Mouse (Mus musculus): Measurements from ENCODE around the gene Fryl. TPM values are rescaled to one million over a fixed set of nuclear protein-coding genes. Genes with fewer than 3 reads are reported as not detected.

The Fryl gene
- polyA plus RNA-seq, 1 experiment from 2014 or later = 47.4 TPM

GRCm38 (mm10) chr5:73102342-73102989 is 154.0 kb downstream of the Fryl start:
- H3K36me3 ChIP-seq = peaks cover 60% of the 10 kb centered on the region
- no peak for ATAC-seq (ENCODE audit: low FRiP score)
- WGBS = 82% methylated on average over 10 of the region's 10 CpGs
- no peak overlapping the region for H3K4me2 ChIP-seq (replicated peaks)
- no peaks in the 10 kb centered on the region for H3K27me3 ChIP-seq
- H3K27ac ChIP-seq = no peak overlapping the region
- H3K9ac ChIP-seq = no peak overlapping the region
- no peak overlapping the region for H3K4me3 ChIP-seq
- H3K9me3 ChIP-seq (replicated peaks) = no peaks in the 10 kb centered on the region
- no peaks in the 10 kb centered on the region for H3K4me1 ChIP-seq

DNA sequence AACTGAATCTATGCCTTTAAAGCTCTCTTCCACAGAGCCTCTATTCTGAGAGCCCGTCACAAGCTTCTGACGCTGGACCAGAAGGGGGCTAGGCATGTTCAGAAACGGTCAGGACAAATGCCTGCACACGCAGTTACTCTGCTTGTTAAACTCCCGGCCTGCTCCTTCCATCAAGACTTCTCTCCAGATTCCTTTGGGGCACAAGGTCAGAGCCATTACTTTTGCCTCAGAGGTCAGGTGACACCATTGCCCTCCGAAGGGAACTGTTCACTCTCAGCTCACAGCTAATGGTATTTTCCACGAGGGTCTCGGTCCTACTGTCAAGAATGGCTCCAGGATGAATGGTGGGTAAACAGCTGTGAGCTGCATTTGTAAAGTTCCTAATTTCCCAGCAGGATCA is 164.2 kb downstream of the Fryl start:
- no peaks in the 10 kb centered on the region for H3K9me3 ChIP-seq (replicated peaks)
- WGBS = 70% methylated on average over 8 of the region's 8 CpGs
- peaks cover 73% of the 10 kb centered on the region for H3K36me3 ChIP-seq
- no peaks in the 10 kb centered on the region for H3K27me3 ChIP-seq
- H3K9ac ChIP-seq = no peak overlapping the region; the same call in 1 of the 2 replicates
- H3K4me1 ChIP-seq = no peaks in the 10 kb centered on the region
- no peak overlapping the region for H3K4me3 ChIP-seq
- H3K4me2 ChIP-seq (replicated peaks) = no peak overlapping the region
- no peak overlapping the region for H3K27ac ChIP-seq
- ATAC-seq (ENCODE audit: low FRiP score) = no peak

DNA sequence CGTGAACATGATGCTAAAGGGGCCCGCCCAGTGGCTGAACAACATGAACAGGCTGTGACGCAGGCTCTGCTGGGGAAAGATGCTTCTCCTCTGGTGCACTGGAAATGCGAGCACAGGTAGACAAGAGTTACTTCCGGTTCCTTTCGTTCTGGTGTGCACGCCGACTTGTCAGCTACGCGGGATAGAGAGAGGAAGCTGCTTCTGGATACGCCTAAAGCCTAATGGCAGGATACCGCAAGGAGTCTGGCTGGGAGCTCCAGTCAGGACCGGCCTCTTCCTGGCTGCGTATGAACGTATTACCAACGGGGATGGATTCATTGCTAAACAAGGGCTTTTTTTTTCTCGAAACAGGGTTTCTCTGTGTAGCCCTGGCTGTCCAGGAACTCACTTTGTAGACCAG is 167.3 kb downstream of the Fryl start:
- Histone ChIP-seq H3K4me1 (no peaks in the 10 kb centered on the region), H3K4me3 (no peak overlapping the region), H3K27ac (no peak overlapping the region), H3K4me2 (replicated peaks) (no peak overlapping the region), H3K9me3 (replicated peaks) (no peaks in the 10 kb centered on the region), H3K36me3 (peaks cover 62% of the 10 kb centered on the region), H3K27me3 (no peaks in the 10 kb centered on the region), H3K9ac (no peak overlapping the region)
- 95% methylated on average over 17 of the region's 17 CpGs for WGBS
- no peak for ATAC-seq (ENCODE audit: low FRiP score)

DNA sequence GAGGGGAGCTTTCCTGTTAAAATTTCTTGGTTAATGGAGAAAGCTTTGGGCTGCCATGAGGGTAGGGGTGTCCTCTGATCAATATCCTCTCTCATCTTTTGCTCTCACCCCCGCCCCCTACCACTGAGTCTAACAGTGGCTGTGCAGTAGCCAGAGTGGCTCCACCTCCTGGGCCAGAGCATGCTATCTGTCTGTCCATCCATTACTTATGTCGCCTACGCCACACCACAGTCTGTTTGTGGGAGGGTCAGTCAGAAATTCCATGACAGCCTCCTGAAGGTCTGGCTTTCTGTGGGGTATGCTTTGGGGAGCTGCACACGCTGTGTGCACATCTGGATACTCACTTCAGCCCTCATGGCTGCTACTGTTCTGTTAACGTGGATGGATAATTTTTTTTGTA is 174.9 kb downstream of the Fryl start:
- Histone ChIP-seq H3K4me1 (no peaks in the 10 kb centered on the region), H3K4me3 (no peak overlapping the region), H3K27ac (no peak overlapping the region), H3K27me3 (no peaks in the 10 kb centered on the region), H3K4me2 (replicated peaks) (no peak overlapping the region), H3K9ac (no peak overlapping the region), H3K9me3 (replicated peaks) (no peaks in the 10 kb centered on the region), H3K36me3 (peaks cover 52% of the 10 kb centered on the region)
- ATAC-seq (ENCODE audit: low FRiP score) = no peak
- WGBS = 95% methylated on average over 5 of the region's 5 CpGs

DNA sequence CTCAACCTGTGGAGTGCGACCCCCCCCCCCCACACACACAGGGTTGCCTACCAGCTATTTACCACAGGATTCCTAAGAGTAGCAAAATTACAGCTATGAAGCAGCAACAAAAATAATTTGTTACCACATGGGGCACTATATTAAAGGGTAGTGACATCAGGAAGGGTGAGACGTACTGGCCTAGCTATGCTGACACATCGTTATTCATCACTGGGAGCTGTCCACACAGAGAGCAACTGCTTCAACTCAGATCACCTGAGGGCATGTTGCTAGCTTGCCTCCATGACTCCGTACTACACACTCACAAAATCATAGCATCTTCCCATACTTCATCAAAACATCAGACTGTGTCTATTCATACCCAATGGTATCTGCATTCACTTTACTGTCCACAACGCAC is 176.6 kb downstream of the Fryl start:
- H3K27ac ChIP-seq = no peak overlapping the region
- no peak for ATAC-seq (ENCODE audit: low FRiP score)
- H3K9ac ChIP-seq = no peak overlapping the region
- H3K36me3 ChIP-seq = peaks cover 63% of the 10 kb centered on the region
- WGBS = 88% methylated on average over 5 of the region's 5 CpGs
- H3K4me1 ChIP-seq = no peaks in the 10 kb centered on the region
- no peaks in the 10 kb centered on the region for H3K27me3 ChIP-seq
- no peak overlapping the region for H3K4me3 ChIP-seq
- H3K4me2 ChIP-seq (replicated peaks) = no peak overlapping the region
- H3K9me3 ChIP-seq (replicated peaks) = no peaks in the 10 kb centered on the region

GRCm38 (mm10) chr5:73071319-73071718 is 185.1 kb downstream of the Fryl start:
- 0 out of 2 replicates have a peak overlapping the region, but pooled peaks have one; percentile 13 for H3K4me2 ChIP-seq (replicated peaks)

DNA sequence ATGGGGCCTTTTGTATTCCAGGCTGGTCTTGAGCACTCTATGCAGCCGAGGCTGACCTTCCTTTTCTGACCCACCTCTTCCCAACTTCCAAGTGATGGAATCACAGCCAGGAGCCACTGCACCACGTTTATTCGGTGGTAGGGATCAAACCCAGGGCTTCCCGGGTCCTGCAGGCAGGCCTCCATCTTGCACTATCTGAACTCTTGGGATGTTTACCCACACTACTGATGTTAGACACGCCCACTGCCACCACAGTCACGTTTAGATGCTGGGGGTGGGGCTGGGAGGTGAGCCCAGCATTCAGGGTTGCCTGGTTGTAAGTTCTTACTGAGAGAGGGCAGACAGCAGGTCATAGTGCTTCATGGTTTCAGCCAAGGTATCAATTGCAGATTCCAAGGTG is 189.5 kb downstream of the Fryl start:
- H3K4me3 ChIP-seq = no peak overlapping the region
- WGBS = 53% methylated on average over 6 of the region's 6 CpGs
- H3K27ac ChIP-seq = no peak overlapping the region
- no peak overlapping the region for H3K4me2 ChIP-seq (replicated peaks)
- peaks cover 4% of the 10 kb centered on the region; the same call in 1 of the 2 replicates for H3K4me1 ChIP-seq
- ATAC-seq (ENCODE audit: low FRiP score) = no peak
- H3K9ac ChIP-seq = no peak overlapping the region
- H3K36me3 ChIP-seq = peaks cover 61% of the 10 kb centered on the region
- no peaks in the 10 kb centered on the region for H3K9me3 ChIP-seq (replicated peaks)
- H3K27me3 ChIP-seq = no peaks in the 10 kb centered on the region

More at GRCm38 (mm10) chr5:73071319-73071718, 185.1 kb downstream of the Fryl start:
- Histone ChIP-seq H3K4me3 (no peak overlapping the region), H3K9ac (no peak overlapping the region), H3K9me3 (replicated peaks) (no peaks in the 10 kb centered on the region), H3K27me3 (no peaks in the 10 kb centered on the region), H3K36me3 (peaks cover 71% of the 10 kb centered on the region), H3K4me1 (no peaks in the 10 kb centered on the region), H3K27ac (no peak overlapping the region)
- 43% methylated on average over 15 of the region's 15 CpGs for WGBS
- 0 out of 2 replicates have a peak, but pooled peaks have one; percentile 40 for ATAC-seq (ENCODE audit: low FRiP score)

DNA sequence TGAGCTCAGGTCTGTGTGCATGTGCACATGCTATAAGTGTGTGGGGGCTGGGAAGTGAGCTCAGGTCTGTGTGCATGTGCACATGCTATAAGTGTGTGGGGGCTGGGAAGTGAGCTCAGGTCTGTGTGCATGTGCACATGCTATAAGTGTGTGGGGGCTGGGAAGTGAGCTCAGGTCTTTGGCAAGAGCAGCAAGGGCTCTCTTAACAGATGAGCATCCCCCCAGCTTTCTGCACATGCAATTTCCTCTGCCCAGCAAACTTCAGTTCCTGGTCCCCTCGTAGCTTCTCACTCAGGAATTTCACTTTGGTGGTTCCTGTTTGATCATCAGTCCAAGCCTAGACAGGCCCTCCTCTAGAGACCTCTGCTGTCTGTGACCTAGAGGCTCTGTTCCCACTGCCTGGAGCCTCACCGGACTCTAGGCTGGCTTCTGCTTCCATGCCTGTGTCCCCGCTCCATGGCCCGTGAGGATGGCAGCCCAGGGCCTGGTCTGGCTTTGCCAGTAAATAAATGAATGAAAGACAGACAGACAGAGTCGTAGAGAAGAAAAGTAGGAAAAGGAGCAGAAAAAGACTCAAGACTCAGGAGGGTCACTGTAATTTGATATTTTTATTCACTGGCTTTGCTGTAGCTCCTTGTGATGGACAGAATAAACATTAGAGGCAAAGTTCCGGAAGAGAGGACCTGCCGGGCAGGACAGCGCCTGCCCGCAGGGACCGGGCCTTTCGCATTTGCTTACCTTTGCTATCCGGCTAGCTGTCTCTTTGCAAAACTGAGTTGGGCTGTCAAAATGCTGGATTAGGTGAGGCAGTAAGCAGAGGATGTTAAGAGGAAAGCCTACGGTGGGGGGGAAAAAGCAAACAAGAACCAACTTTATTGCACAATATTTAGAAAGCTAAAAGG is 192.4 kb downstream of the Fryl start:
- no peaks in the 10 kb centered on the region for H3K9me3 ChIP-seq (replicated peaks)
- no peak overlapping the region for H3K4me2 ChIP-seq (replicated peaks)
- ATAC-seq (ENCODE audit: low FRiP score) = no peak
- 65% methylated on average over 13 of the region's 13 CpGs for WGBS
- H3K27me3 ChIP-seq = no peaks in the 10 kb centered on the region
- H3K36me3 ChIP-seq = peaks cover 59% of the 10 kb centered on the region
- no peak overlapping the region for H3K27ac ChIP-seq
- no peak overlapping the region for H3K4me3 ChIP-seq
- H3K4me1 ChIP-seq = peaks cover 6% of the 10 kb centered on the region; the same call in 1 of the 2 replicates
- no peak overlapping the region for H3K9ac ChIP-seq

DNA sequence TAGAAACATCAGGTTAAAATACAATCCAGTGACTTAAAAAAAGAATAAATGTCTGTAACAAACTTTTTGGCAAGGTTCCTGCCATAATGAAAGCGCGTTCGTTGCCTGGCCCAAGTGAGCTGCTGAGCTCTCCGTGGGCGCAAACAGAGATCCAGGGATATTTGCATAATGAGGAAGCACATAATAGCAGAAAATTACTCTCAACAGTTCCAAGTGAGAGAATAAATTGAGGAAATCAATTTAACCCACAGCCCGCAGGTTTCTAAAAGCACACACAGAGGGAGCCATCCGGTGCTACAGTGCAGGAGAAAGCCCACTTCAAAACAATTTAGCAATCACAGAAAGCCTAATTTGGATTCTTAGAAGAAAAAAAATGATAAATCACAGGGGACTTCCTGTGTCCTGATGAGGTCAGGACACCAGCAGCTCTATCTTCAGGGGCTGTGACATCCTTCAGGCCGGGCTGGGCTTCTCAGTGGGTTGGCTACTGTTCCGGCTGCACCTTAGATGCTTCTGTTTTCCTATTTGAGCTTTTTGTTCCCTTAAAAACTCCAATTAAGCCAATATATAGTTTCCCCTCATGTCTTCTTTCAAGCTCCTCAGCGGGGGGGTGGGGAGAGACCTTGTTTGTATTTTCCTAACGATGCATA is 194.8 kb downstream of the Fryl start:
- 0 out of 2 replicates have a peak overlapping the region, but pooled peaks have one; percentile 23 for H3K27ac ChIP-seq
- 61% methylated on average over 11 of the region's 11 CpGs for WGBS
- H3K9me3 ChIP-seq (replicated peaks) = no peaks in the 10 kb centered on the region
- no peak overlapping the region for H3K4me3 ChIP-seq
- H3K27me3 ChIP-seq = no peaks in the 10 kb centered on the region
- peaks cover 48% of the 10 kb centered on the region for H3K36me3 ChIP-seq
- peak; percentile 35; the same call in 1 of the 2 replicates for ATAC-seq (ENCODE audit: low FRiP score)
- H3K4me2 ChIP-seq (replicated peaks) = no peak overlapping the region
- H3K9ac ChIP-seq = no peak overlapping the region; the same call in 1 of the 2 replicates
- peaks cover 6% of the 10 kb centered on the region; the same call in 1 of the 2 replicates for H3K4me1 ChIP-seq

DNA sequence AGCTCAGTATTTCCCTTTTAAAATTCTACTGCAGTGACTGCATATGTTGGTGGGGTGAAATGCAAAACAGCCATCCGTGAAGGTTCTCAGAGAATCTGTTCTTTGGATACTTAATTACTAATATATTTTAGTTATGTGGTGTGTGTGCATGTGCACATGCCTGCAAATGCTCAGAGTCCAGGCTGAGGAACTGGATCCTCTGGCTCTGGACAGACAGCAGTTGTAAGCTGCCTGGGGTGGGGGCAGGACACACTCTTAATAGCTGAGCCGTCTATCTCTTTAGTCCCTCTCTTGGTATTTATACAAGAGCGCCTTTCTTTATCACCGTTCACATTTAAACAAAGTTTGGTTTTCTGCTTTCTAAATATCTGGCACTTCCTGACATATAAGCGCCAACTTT is 199.5 kb downstream of the Fryl start:
- no peak for ATAC-seq (ENCODE audit: low FRiP score)
- no peak overlapping the region for H3K4me3 ChIP-seq
- H3K4me1 ChIP-seq = 0 out of 2 replicates have a peak, but pooled peaks cover 2% of the 10 kb centered on the region
- no peak overlapping the region for H3K9ac ChIP-seq
- 96% methylated on average over 5 of the region's 5 CpGs for WGBS
- no peak overlapping the region for H3K4me2 ChIP-seq (replicated peaks)
- H3K27ac ChIP-seq = no peak overlapping the region
- H3K9me3 ChIP-seq (replicated peaks) = no peaks in the 10 kb centered on the region
- H3K36me3 ChIP-seq = peaks cover 61% of the 10 kb centered on the region
- no peaks in the 10 kb centered on the region for H3K27me3 ChIP-seq

GRCm38 (mm10) chr5:73056457-73056856 is 200.0 kb downstream of the Fryl start:
- Histone ChIP-seq H3K4me3 (no peak overlapping the region), H3K36me3 (peaks cover 61% of the 10 kb centered on the region), H3K27ac (no peak overlapping the region), H3K9me3 (replicated peaks) (no peaks in the 10 kb centered on the region), H3K4me2 (replicated peaks) (no peak overlapping the region), H3K9ac (no peak overlapping the region), H3K27me3 (no peaks in the 10 kb centered on the region), H3K4me1 (no peaks in the 10 kb centered on the region)
- WGBS = 87% methylated on average over 6 of the region's 6 CpGs
- no peak for ATAC-seq (ENCODE audit: low FRiP score)

- H3K4me2 ChIP-seq (replicated peaks) = no peak overlapping the region
- no peak overlapping the region for H3K9ac ChIP-seq
- H3K27ac ChIP-seq = no peak overlapping the region
- peaks cover 72% of the 10 kb centered on the region for H3K36me3 ChIP-seq
- no peaks in the 10 kb centered on the region for H3K4me1 ChIP-seq
- WGBS = 96% methylated on average over 8 of the region's 8 CpGs
- ATAC-seq (ENCODE audit: low FRiP score) = no peak
- no peaks in the 10 kb centered on the region for H3K9me3 ChIP-seq (replicated peaks)
- H3K27me3 ChIP-seq = no peaks in the 10 kb centered on the region
- no peak overlapping the region for H3K4me3 ChIP-seq
Observed at GRCm38 (mm10) chr5:73053933-73054332, 202.5 kb downstream of the Fryl start.

Measured in hindbrain, embryonic 12.5 days (tissue).